15 mouse cellular contexts compared by ENCODE assay signal in genomic region chr15:88813262-88813661, GRCm38 (mm10).
"Had no signal": no experiment of that assay in that cellular context is flagged by ENCODE, and none has a peak within 500 bp of the region (broad histone marks: within the 10 kb centered on the region; RNA-seq: fewer than 3 reads in every experiment).

No protein-coding gene starts in this region.

- DNase-seq: kidney, adult 9 months; layer of hippocampus, postnatal 36 days; lung, adult 2 months; right cerebral cortex, adult 18-20 months; right cerebral cortex, postnatal 14 days; right cerebral cortex, postnatal 4 days; thymus, postnatal 25 days had no signal

- H3K27me3 ChIP-seq: hindbrain, embryonic 15.5 days; liver, embryonic 15.5 days; midbrain, embryonic 12.5 days; midbrain, embryonic 15.5 days; neural tube, embryonic 12.5 days; neural tube, embryonic 15.5 days had no signal

- H3K36me3 ChIP-seq: midbrain, embryonic 15.5 days had no signal

- ATAC-seq: midbrain, embryonic 15.5 days had no signal

- H3K9me3 ChIP-seq: hindbrain, embryonic 15.5 days; liver, embryonic 15.5 days; midbrain, embryonic 12.5 days; midbrain, embryonic 15.5 days; neural tube, embryonic 12.5 days; neural tube, embryonic 15.5 days had no signal

- H3K27ac ChIP-seq: hindbrain, embryonic 15.5 days; left cerebral cortex, adult 2 months; liver, embryonic 15.5 days; macrophage; midbrain, embryonic 12.5 days; midbrain, embryonic 15.5 days; neural tube, embryonic 12.5 days; neural tube, embryonic 15.5 days had no signal

- H3K4me2 ChIP-seq: hindbrain, embryonic 15.5 days; liver, embryonic 15.5 days; midbrain, embryonic 12.5 days; midbrain, embryonic 15.5 days; neural tube, embryonic 12.5 days; neural tube, embryonic 15.5 days had no signal

- H3K4me3 ChIP-seq: hindbrain, embryonic 15.5 days; left cerebral cortex, adult 2 months; liver, embryonic 15.5 days; midbrain, embryonic 12.5 days; midbrain, embryonic 15.5 days; neural tube, embryonic 12.5 days; neural tube, embryonic 15.5 days had no signal

- H3K9ac ChIP-seq: hindbrain, embryonic 15.5 days; liver, embryonic 15.5 days; midbrain, embryonic 12.5 days; midbrain, embryonic 15.5 days; neural tube, embryonic 12.5 days; neural tube, embryonic 15.5 days had no signal
